Mouse (Mus musculus) liver (tissue): ENCODE results near the gene Tbc1d16.

Experiments
- DNase-seq: peaks from one replicate; pipeline ENCODE4 v3.0.0-alpha.2; 2020; ENCODE audit warnings: mixed read lengths

Tbc1d16 gene

GRCm38 (mm10) chr11:119138205-119138604 is 90.1 kb downstream of the Tbc1d16 start:
- no peak for DNase-seq

GRCm38 (mm10) chr11:119134586-119134985 is 93.7 kb downstream of the Tbc1d16 start:
- peak; percentile 38 for DNase-seq

GRCm38 (mm10) chr11:119133437-119134221 is 94.7 kb downstream of the Tbc1d16 start:
- no peak for DNase-seq

GRCm38 (mm10) chr11:119132198-119133035 is 95.9 kb downstream of the Tbc1d16 start:
- DNase-seq: no peak

GRCm38 (mm10) chr11:119130081-119130765 is 98.1 kb downstream of the Tbc1d16 start:
- no peak for DNase-seq

- DNase-seq: no peak
Measured at GRCm38 (mm10) chr11:119129281-119130058, 98.8 kb downstream of the Tbc1d16 start.

- DNase-seq: no peak
Measured at GRCm38 (mm10) chr11:119128668-119129280, 99.5 kb downstream of the Tbc1d16 start.

- peak; percentile 54 for DNase-seq
Measured at GRCm38 (mm10) chr11:119127686-119128473, 100.4 kb downstream of the Tbc1d16 start.

- DNase-seq: no peak
Measured at GRCm38 (mm10) chr11:119127147-119127546, 101.2 kb downstream of the Tbc1d16 start.

GRCm38 (mm10) chr11:119125929-119126861 is 102.1 kb downstream of the Tbc1d16 start:
- DNase-seq: peak; percentile 77

- DNase-seq: no peak
Measured at GRCm38 (mm10) chr11:119124536-119124935, 103.8 kb downstream of the Tbc1d16 start.

GRCm38 (mm10) chr11:119123522-119124319 is 104.6 kb downstream of the Tbc1d16 start:
- DNase-seq: peak; percentile 39

- no peak for DNase-seq
Measured at GRCm38 (mm10) chr11:119122396-119122795, 105.9 kb downstream of the Tbc1d16 start.

- no peak for DNase-seq
Measured at GRCm38 (mm10) chr11:119118905-119119304, 109.4 kb downstream of the Tbc1d16 start.

GRCm38 (mm10) chr11:119117945-119118344 is 110.4 kb downstream of the Tbc1d16 start:
- no peak for DNase-seq

- no peak for DNase-seq
Measured at GRCm38 (mm10) chr11:119116992-119117391, 111.3 kb downstream of the Tbc1d16 start.

- no peak for DNase-seq
Measured at GRCm38 (mm10) chr11:119112721-119113120, 115.6 kb downstream of the Tbc1d16 start.

- DNase-seq: peak; percentile 69
Measured at GRCm38 (mm10) chr11:119111345-119111744, 117.0 kb downstream of the Tbc1d16 start.
